Mouse (Mus musculus) liver, postnatal 0 days (tissue): ENCODE measurements around the gene Tcf23.

ENCODE experiments used
- CTCF ChIP-seq: sonication (generic); IDR thresholded peaks from 2 replicates; pipeline ENCODE4 v1.5.1; 2016; ENCODE audit warnings: antibody characterized with exemption, low read depth
- EP300 ChIP-seq: IDR thresholded peaks from 2 replicates; pipeline ENCODE4 v1.6.1; 2016; ENCODE audit warnings: antibody characterized with exemption, low read depth, mild to moderate bottlenecking

GRCm38 (mm10) chr5:31024641-31025040, 56.2 kb downstream of the Tcf23 start:
- TF ChIP-seq CTCF = no peak
- no peak for TF ChIP-seq EP300
